Mouse (Mus musculus): ENCODE measurements around the gene Lsm2.
"Not testable (repeated sequence)": the region's sequence is repeated elsewhere in the genome, so short reads cannot be mapped to it uniquely, and the experiment has no call there.

Lsm2 gene

DNA sequence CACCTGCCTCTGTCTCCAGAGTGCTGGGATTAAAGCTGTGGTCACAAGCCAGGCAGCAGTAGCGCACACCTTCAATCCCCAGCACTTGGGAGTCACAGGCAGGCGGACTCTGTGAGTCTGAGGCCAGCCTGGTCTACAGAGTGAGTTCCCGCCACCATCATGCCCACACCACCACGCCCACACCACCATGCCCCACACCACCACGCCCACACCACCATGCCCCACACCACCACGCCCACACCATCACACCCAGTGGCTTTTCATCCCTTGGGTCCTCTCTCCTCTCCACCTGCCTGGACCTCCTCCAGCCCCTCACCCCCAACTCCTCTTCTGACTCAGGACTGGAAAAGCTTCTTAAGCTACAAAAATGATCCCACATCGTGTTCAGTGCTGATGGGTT is 50.2 kb downstream of the Lsm2 start:
- DNase-seq (ENCODE audit: low spot score): no peak

DNA sequence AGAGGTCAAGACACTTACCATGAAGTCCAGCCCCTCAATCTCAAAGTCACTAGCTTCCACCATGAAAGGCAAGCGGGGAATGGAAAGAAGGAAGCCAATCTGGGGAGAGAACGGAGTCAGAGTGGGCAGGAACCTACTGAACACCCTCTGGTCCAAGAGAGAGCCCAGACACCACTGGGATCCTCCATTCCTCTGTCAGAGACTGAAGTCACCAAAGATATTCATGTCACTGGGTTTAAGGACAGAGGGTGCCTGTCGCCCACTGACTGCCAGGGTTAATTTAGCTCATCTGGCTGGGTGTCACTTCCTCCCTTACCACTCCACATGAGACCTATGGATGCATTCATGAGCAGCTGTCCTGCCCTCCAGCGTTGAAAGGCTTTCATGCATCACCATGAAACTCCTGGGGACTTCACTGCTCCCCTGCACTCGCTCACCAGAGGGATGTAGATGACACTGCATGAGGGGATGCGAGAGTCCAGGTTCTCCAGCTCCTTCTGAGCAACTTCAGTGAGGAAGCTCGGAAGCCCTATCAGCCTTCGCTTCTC is 50.7 kb downstream of the Lsm2 start:
- DNase-seq (ENCODE audit: low spot score): no peak

DNA sequence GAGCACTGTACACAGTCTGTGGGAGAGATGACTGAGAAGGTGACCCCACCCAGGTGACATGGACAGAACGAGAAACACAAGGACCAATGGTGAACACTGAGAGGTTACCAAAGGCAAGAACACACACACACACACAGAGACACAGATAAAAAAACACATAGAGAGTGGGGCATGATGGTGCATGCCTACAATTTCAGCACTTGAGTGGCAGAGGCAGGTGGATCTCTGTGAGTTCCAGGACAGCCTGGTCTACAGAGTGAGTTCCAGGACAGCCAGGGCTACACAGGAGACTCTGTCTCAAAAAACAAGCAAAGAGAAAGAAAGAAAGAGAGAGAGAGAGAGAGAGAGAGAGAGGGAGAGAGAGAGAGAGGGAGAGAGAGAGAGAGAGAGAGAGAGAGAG is 52.0 kb downstream of the Lsm2 start:
- not testable (repeated sequence) for DNase-seq (ENCODE audit: low spot score)

DNA sequence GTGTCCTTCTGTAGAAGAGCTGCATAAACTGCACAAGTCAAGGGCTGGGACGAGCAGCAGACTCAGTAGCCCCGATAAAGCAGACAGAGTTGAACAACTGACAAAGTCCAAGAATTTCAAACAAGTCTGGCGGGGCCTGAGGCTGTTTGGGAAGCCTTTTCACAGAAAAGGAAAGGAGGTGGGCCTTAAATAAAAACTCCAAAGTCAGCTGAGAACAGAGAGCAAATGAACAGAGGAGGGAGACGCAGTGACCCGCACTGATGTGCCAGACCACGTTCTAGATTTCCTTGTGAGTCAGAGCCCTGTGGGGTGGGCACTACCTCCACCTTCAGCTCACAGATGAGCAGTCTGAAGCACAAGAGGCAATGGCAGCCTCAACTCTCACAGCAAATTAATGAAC is 53.2 kb downstream of the Lsm2 start:
- peak; percentile 73 for DNase-seq (ENCODE audit: low spot score)
